Mouse (Mus musculus): ENCODE data around the gene Lamtor3. TPM values are rescaled to one million over a fixed set of nuclear protein-coding genes. Genes with fewer than 3 reads are reported as not detected.

The Lamtor3 gene
- polyA plus RNA-seq, 1 experiment from 2014 or later, result 111 TPM

GRCm38 (mm10) chr3:137975856-137976423, 57.6 kb downstream of the Lamtor3 start:
- 87% methylated on average over 17 of the region's 17 CpGs for WGBS
- H3K9me3 ChIP-seq (ENCODE audit: control insufficient read depth, low read length), result no peaks in the 10 kb centered on the region

GRCm38 (mm10) chr3:137976943-137977628, 58.8 kb downstream of the Lamtor3 start:
- Histone ChIP-seq H3K4me3 (ENCODE audit: low read length) (no peak overlapping the region), H3K27ac (ENCODE audit: low read depth, low read length) (peak overlapping the region; percentile 24; the same call in 1 of the 2 replicates), H3K9ac (ENCODE audit: low read depth, low read length) (no peak overlapping the region), H3K36me3 (ENCODE audit: control insufficient read depth, insufficient read depth, low read length) (no peaks in the 10 kb centered on the region), H3K4me1 (ENCODE audit: control insufficient read depth, insufficient read depth, low read length) (peaks cover 4% of the 10 kb centered on the region; the same call in 1 of the 2 replicates), H3K27me3 (ENCODE audit: control insufficient read depth, insufficient read depth, low read length) (no peaks in the 10 kb centered on the region), H3K4me2 (replicated peaks; ENCODE audit: low read depth, low read length) (no peak overlapping the region), H3K9me3 (ENCODE audit: control insufficient read depth, low read length) (no peaks in the 10 kb centered on the region)
- peak; percentile 34; the same call in 1 of the 2 replicates for ATAC-seq (ENCODE audit: low FRiP score, low TSS enrichment)
- 34% methylated on average over 9 of the region's 9 CpGs for WGBS

More at GRCm38 (mm10) chr3:137975856-137976423, 57.6 kb downstream of the Lamtor3 start:
- no peaks in the 10 kb centered on the region for H3K36me3 ChIP-seq (ENCODE audit: control insufficient read depth, insufficient read depth, low read length)
- H3K9ac ChIP-seq (ENCODE audit: low read depth, low read length), result no peak overlapping the region
- H3K4me3 ChIP-seq (ENCODE audit: low read length), result no peak overlapping the region
- peaks cover 4% of the 10 kb centered on the region; the same call in 1 of the 2 replicates for H3K4me1 ChIP-seq (ENCODE audit: control insufficient read depth, insufficient read depth, low read length)
- ATAC-seq (ENCODE audit: low FRiP score, low TSS enrichment), result no peak
- H3K4me2 ChIP-seq (replicated peaks; ENCODE audit: low read depth, low read length), result no peak overlapping the region
- H3K27ac ChIP-seq (ENCODE audit: low read depth, low read length), result no peak overlapping the region
- H3K27me3 ChIP-seq (ENCODE audit: control insufficient read depth, insufficient read depth, low read length), result no peaks in the 10 kb centered on the region

GRCm38 (mm10) chr3:137977629-137978041, 59.3 kb downstream of the Lamtor3 start:
- Histone ChIP-seq H3K4me3 (ENCODE audit: low read length) (no peak overlapping the region), H3K9ac (ENCODE audit: low read depth, low read length) (no peak overlapping the region)
- peak; percentile 16; the same call in 1 of the 2 replicates for ATAC-seq (ENCODE audit: low FRiP score, low TSS enrichment)

GRCm38 (mm10) chr3:137978233-137978632, 59.9 kb downstream of the Lamtor3 start:
- no peaks in the 10 kb centered on the region for H3K36me3 ChIP-seq (ENCODE audit: control insufficient read depth, insufficient read depth, low read length)
- no peak overlapping the region for H3K27ac ChIP-seq (ENCODE audit: low read depth, low read length)
- 73% methylated on average over 5 of the region's 5 CpGs for WGBS

More at GRCm38 (mm10) chr3:137977629-137978041, 59.3 kb downstream of the Lamtor3 start:
- H3K4me2 ChIP-seq (replicated peaks; ENCODE audit: low read depth, low read length), result no peak overlapping the region
- H3K4me1 ChIP-seq (ENCODE audit: control insufficient read depth, insufficient read depth, low read length), result peaks cover 4% of the 10 kb centered on the region; the same call in 1 of the 2 replicates
- no peaks in the 10 kb centered on the region for H3K9me3 ChIP-seq (ENCODE audit: control insufficient read depth, low read length)
- H3K36me3 ChIP-seq (ENCODE audit: control insufficient read depth, insufficient read depth, low read length), result no peaks in the 10 kb centered on the region
- no peaks in the 10 kb centered on the region for H3K27me3 ChIP-seq (ENCODE audit: control insufficient read depth, insufficient read depth, low read length)
- 35% methylated on average over 6 of the region's 6 CpGs for WGBS
- H3K27ac ChIP-seq (ENCODE audit: low read depth, low read length), result peak overlapping the region; percentile 24; the same call in 1 of the 2 replicates

More at GRCm38 (mm10) chr3:137978233-137978632, 59.9 kb downstream of the Lamtor3 start:
- Histone ChIP-seq H3K4me2 (replicated peaks; ENCODE audit: low read depth, low read length) (no peak overlapping the region), H3K9me3 (ENCODE audit: control insufficient read depth, low read length) (no peaks in the 10 kb centered on the region), H3K27me3 (ENCODE audit: control insufficient read depth, insufficient read depth, low read length) (no peaks in the 10 kb centered on the region), H3K4me1 (ENCODE audit: control insufficient read depth, insufficient read depth, low read length) (peaks cover 4% of the 10 kb centered on the region; the same call in 1 of the 2 replicates), H3K4me3 (ENCODE audit: low read length) (no peak overlapping the region), H3K9ac (ENCODE audit: low read depth, low read length) (no peak overlapping the region)
- no peak for ATAC-seq (ENCODE audit: low FRiP score, low TSS enrichment)

Other genes with a start within 250 kb of the Lamtor3 start
- not detected in 2 replicates for gene Gm21962, start 247.0 kb upstream of the Lamtor3 start, polyA plus RNA-seq (2014; fragmentation: Nextera tagmentation; extraction: Ambion mirVana)
- 2,687 and 3,357 TPM in 2 replicates for gene H2afz, start 54.0 kb upstream of the Lamtor3 start, polyA plus RNA-seq (2014; fragmentation: Nextera tagmentation; extraction: Ambion mirVana)
- 12.2 and 12.3 TPM in 2 replicates for gene Dnajb14, start 50.8 kb upstream of the Lamtor3 start, polyA plus RNA-seq (2014; fragmentation: Nextera tagmentation; extraction: Ambion mirVana)
- gene Dapp1, start 63.0 kb downstream of the Lamtor3 start, polyA plus RNA-seq (2014; fragmentation: Nextera tagmentation; extraction: Ambion mirVana), result 7.2 and 11.4 TPM in 2 replicates
- gene 1110002E22Rik, start 146.5 kb downstream of the Lamtor3 start, polyA plus RNA-seq (2014; fragmentation: Nextera tagmentation; extraction: Ambion mirVana), result 0.38 and 0.39 TPM in 2 replicates
- gene Gm5105, start 148.9 kb downstream of the Lamtor3 start, polyA plus RNA-seq (2014; fragmentation: Nextera tagmentation; extraction: Ambion mirVana), result 0.22 and 0.24 TPM in 2 replicates
- gene Trmt10a, start 224.9 kb downstream of the Lamtor3 start, polyA plus RNA-seq (2014; fragmentation: Nextera tagmentation; extraction: Ambion mirVana), result 15.7 and 15.8 TPM in 2 replicates
- gene Mttp, start 226.5 kb downstream of the Lamtor3 start, polyA plus RNA-seq (2014; fragmentation: Nextera tagmentation; extraction: Ambion mirVana), result 7.5 and 7.6 TPM in 2 replicates

All from kidney, embryonic 14.5 days (tissue).